17 mouse cellular contexts compared by ENCODE assay signal in genomic region chr8:120006645-120007160, GRCm38 (mm10). TPM values are rescaled to one million over a fixed set of nuclear protein-coding genes. Genes with fewer than 3 reads are reported as not detected.
A peak's percentile ranks its signal among the peaks of the same experiment; 100 is the strongest.
DNase-seq lines count a peak whose midpoint lies in the region; ATAC-seq lines count a peak whose summit lies in the region.
"Had no signal": no experiment of that assay in that cellular context is flagged by ENCODE, and none has a peak within 500 bp of the region (broad histone marks: within the 10 kb centered on the region; RNA-seq: fewer than 3 reads in every experiment).

No protein-coding gene starts in this region.

- H3K4me3 ChIP-seq in forebrain, embryonic 14.5 days (ENCODE audit: low read depth, low read length) = no peak overlapping the region
- no peak overlapping the region for H3K4me3 ChIP-seq in forebrain, embryonic 15.5 days
- no peak overlapping the region for H3K4me3 ChIP-seq in intestine, embryonic 14.5 days (ENCODE audit: low read depth, low read length)
- H3K4me3 ChIP-seq in intestine, embryonic 15.5 days (replicated peaks) = no peak overlapping the region
- H3K4me3 ChIP-seq in neural tube, embryonic 12.5 days = no peak overlapping the region
- H3K4me3 ChIP-seq: embryonic facial prominence, embryonic 12.5 days; limb, embryonic 13.5 days had no signal

- WGBS in forebrain, embryonic 14.5 days = 43% methylated on average over 9 of the region's 9 CpGs
- WGBS in forebrain, embryonic 15.5 days = 47% methylated on average over 9 of the region's 9 CpGs
- 22% methylated on average over 9 of the region's 9 CpGs for WGBS in intestine, embryonic 14.5 days
- WGBS in intestine, embryonic 15.5 days = 36% methylated on average over 9 of the region's 9 CpGs
- 30% methylated on average over 9 of the region's 9 CpGs for whole genome bisulfite sequencing in neural tube, embryonic 12.5 days

- H3K27me3 ChIP-seq in forebrain, embryonic 14.5 days (replicated peaks; ENCODE audit: control insufficient read depth, insufficient read depth, low read length) = no peaks in the 10 kb centered on the region
- no peaks in the 10 kb centered on the region for H3K27me3 ChIP-seq in forebrain, embryonic 15.5 days
- no peaks in the 10 kb centered on the region for H3K27me3 ChIP-seq in intestine, embryonic 14.5 days (replicated peaks; ENCODE audit: control insufficient read depth, insufficient read depth, low read length)
- no peaks in the 10 kb centered on the region for H3K27me3 ChIP-seq in intestine, embryonic 15.5 days (replicated peaks)
- H3K27me3 ChIP-seq in neural tube, embryonic 12.5 days (replicated peaks) = no peaks in the 10 kb centered on the region
- H3K27me3 ChIP-seq: limb, embryonic 13.5 days had no signal

- DNase-seq in forebrain, embryonic 14.5 days (ENCODE audit: low spot score) = peak; percentile 36
- DNase-seq in intestine, embryonic 14.5 days (ENCODE audit: low spot score) = no peak
- no peak for DNase-seq in neural tube, embryonic 10.5 days (ENCODE audit: extremely low spot score, low spot score)
- peak; percentile 52 for DNase-seq in retina, embryonic 14.5 days (ENCODE audit: low spot score)
- no peak for DNase-seq in thymus, postnatal 0 days (ENCODE audit: low spot score)
- DNase-seq: adrenal gland, postnatal 10 days; cerebellum, adult 9-11 months; gastrocnemius, postnatal 10 days; layer of hippocampus, postnatal 36 days; lung, adult 18-20 months; right cerebral cortex, adult 18-20 months had no signal

- no peak overlapping the region for H3K9ac ChIP-seq in forebrain, embryonic 14.5 days (ENCODE audit: low read length)
- H3K9ac ChIP-seq in forebrain, embryonic 15.5 days (replicated peaks) = no peak overlapping the region
- no peak overlapping the region for H3K9ac ChIP-seq in intestine, embryonic 14.5 days (ENCODE audit: low read length)
- no peak overlapping the region for H3K9ac ChIP-seq in intestine, embryonic 15.5 days
- H3K9ac ChIP-seq in neural tube, embryonic 12.5 days = no peak overlapping the region
- H3K9ac ChIP-seq: embryonic facial prominence, embryonic 12.5 days; limb, embryonic 13.5 days had no signal

- H3K9me3 ChIP-seq in forebrain, embryonic 14.5 days (replicated peaks; ENCODE audit: control insufficient read depth, low read length) = no peaks in the 10 kb centered on the region
- no peaks in the 10 kb centered on the region for H3K9me3 ChIP-seq in forebrain, embryonic 15.5 days
- H3K9me3 ChIP-seq in intestine, embryonic 14.5 days (ENCODE audit: control insufficient read depth, low read length) = no peaks in the 10 kb centered on the region
- no peaks in the 10 kb centered on the region for H3K9me3 ChIP-seq in intestine, embryonic 15.5 days
- no peaks in the 10 kb centered on the region for H3K9me3 ChIP-seq in neural tube, embryonic 12.5 days
- H3K9me3 ChIP-seq: embryonic facial prominence, embryonic 12.5 days; limb, embryonic 13.5 days had no signal

- H3K36me3 ChIP-seq in forebrain, embryonic 14.5 days (ENCODE audit: control insufficient read depth, insufficient read depth, low read length) = no peaks in the 10 kb centered on the region
- no peaks in the 10 kb centered on the region for H3K36me3 ChIP-seq in forebrain, embryonic 15.5 days
- no peaks in the 10 kb centered on the region; the same call in 1 of the 2 replicates for H3K36me3 ChIP-seq in intestine, embryonic 14.5 days (ENCODE audit: control insufficient read depth, insufficient read depth, low read length)
- H3K36me3 ChIP-seq in intestine, embryonic 15.5 days = no peaks in the 10 kb centered on the region
- H3K36me3 ChIP-seq in neural tube, embryonic 12.5 days = no peaks in the 10 kb centered on the region
- H3K36me3 ChIP-seq: embryonic facial prominence, embryonic 12.5 days; limb, embryonic 13.5 days had no signal

- no peak overlapping the region for H3K4me2 ChIP-seq in forebrain, embryonic 14.5 days (ENCODE audit: low read length)
- H3K4me2 ChIP-seq in forebrain, embryonic 15.5 days (replicated peaks) = no peak overlapping the region
- 0 out of 2 replicates have a peak overlapping the region, but pooled peaks have one; percentile 1 for H3K4me2 ChIP-seq in intestine, embryonic 14.5 days (ENCODE audit: low read length)
- H3K4me2 ChIP-seq in intestine, embryonic 15.5 days (replicated peaks) = no peak overlapping the region
- H3K4me2 ChIP-seq in neural tube, embryonic 12.5 days (replicated peaks) = peak overlapping the region; percentile 7; the same call in 1 of the 2 replicates
- H3K4me2 ChIP-seq: embryonic facial prominence, embryonic 12.5 days; limb, embryonic 13.5 days had no signal

- H3K4me1 ChIP-seq in forebrain, embryonic 14.5 days (ENCODE audit: control insufficient read depth, insufficient read depth, low read length) = no peaks in the 10 kb centered on the region
- no peaks in the 10 kb centered on the region for H3K4me1 ChIP-seq in forebrain, embryonic 15.5 days
- peaks cover 47% of the 10 kb centered on the region for H3K4me1 ChIP-seq in intestine, embryonic 14.5 days (replicated peaks; ENCODE audit: control insufficient read depth, insufficient read depth, low read length)
- peaks cover 36% of the 10 kb centered on the region for H3K4me1 ChIP-seq in intestine, embryonic 15.5 days (replicated peaks)
- H3K4me1 ChIP-seq in neural tube, embryonic 12.5 days = peaks cover 11% of the 10 kb centered on the region

- H3K27ac ChIP-seq in forebrain, embryonic 14.5 days (ENCODE audit: low read depth, low read length) = no peak overlapping the region
- H3K27ac ChIP-seq in forebrain, embryonic 15.5 days (replicated peaks) = no peak overlapping the region
- peak overlapping the region; percentile 9; the same call in 1 of the 2 replicates for H3K27ac ChIP-seq in intestine, embryonic 14.5 days (ENCODE audit: low read depth)
- no peak overlapping the region for H3K27ac ChIP-seq in intestine, embryonic 15.5 days
- no peak overlapping the region for H3K27ac ChIP-seq in neural tube, embryonic 12.5 days
- H3K27ac ChIP-seq: embryonic facial prominence, embryonic 12.5 days; limb, embryonic 13.5 days had no signal

- no peak for ATAC-seq in forebrain, embryonic 14.5 days
- no peak for ATAC-seq in forebrain, embryonic 15.5 days (replicated peaks)
- ATAC-seq in intestine, embryonic 14.5 days (replicated peaks; ENCODE audit: low FRiP score, low TSS enrichment, low read depth) = no peak
- ATAC-seq in intestine, embryonic 15.5 days = no peak
- no peak for ATAC-seq in neural tube, embryonic 12.5 days (ENCODE audit: low FRiP score, low read depth)
- ATAC-seq: intestine, embryonic 16.5 days had no signal

RNA-seq across cellular contexts. Expression of gene Crispld2, which starts 14.5 kb away (rescaled TPM):
- 0.79 and 0.95 TPM in 2 replicates for polyA plus RNA-seq in forebrain, embryonic 14.5 days (2014; fragmentation: Nextera tagmentation; extraction: Ambion mirVana)
- polyA plus RNA-seq in forebrain, embryonic 15.5 days (2015; fragmentation: Nextera tagmentation; extraction: Ambion mirVana) = 1.1 and 1.2 TPM in 2 replicates
- polyA plus RNA-seq in intestine, embryonic 14.5 days (2014; fragmentation: Nextera tagmentation; extraction: Ambion mirVana) = 18.0 and 22.0 TPM in 2 replicates
- polyA plus RNA-seq in intestine, embryonic 15.5 days (2015; fragmentation: Nextera tagmentation; extraction: Ambion mirVana) = 23.9 and 24.9 TPM in 2 replicates
- 5.2 and 5.6 TPM in 2 replicates for polyA plus RNA-seq in neural tube, embryonic 12.5 days (2016; fragmentation: Nextera tagmentation; extraction: Ambion mirVana)
- polyA plus RNA-seq in thymus, postnatal 0 days (2015; fragmentation: Nextera tagmentation; extraction: Ambion mirVana) = 2.4 TPM in 2 replicates

Comparison
In these comparisons a context has a peak if more than half of its experiments do, and no peak if none do; other contexts are left out.
1. H3K4me2 ChIP-seq: peak in intestine, embryonic 14.5 days (single experiment) and neural tube, embryonic 12.5 days (single experiment); none in forebrain, embryonic 14.5 days (single experiment), forebrain, embryonic 15.5 days (single experiment) and intestine, embryonic 15.5 days (single experiment).
2. DNase-seq: peak in forebrain, embryonic 14.5 days (single experiment) and retina, embryonic 14.5 days (single experiment); none in intestine, embryonic 14.5 days (single experiment), neural tube, embryonic 10.5 days (single experiment) and thymus, postnatal 0 days (single experiment).